Mouse (Mus musculus) lung, postnatal 0 days (tissue): ENCODE results near the gene Garnl3.

Source experiments
- CTCF ChIP-seq: IDR thresholded peaks from 2 replicates; pipeline ENCODE4 v1.5.1; 2016; ENCODE audit warnings: antibody characterized with exemption, mild to moderate bottlenecking
- EP300 ChIP-seq: IDR thresholded peaks from 2 replicates; pipeline ENCODE4 v1.6.1; 2016; ENCODE audit warnings: antibody characterized with exemption, mild to moderate bottlenecking, control low read depth

DNA sequence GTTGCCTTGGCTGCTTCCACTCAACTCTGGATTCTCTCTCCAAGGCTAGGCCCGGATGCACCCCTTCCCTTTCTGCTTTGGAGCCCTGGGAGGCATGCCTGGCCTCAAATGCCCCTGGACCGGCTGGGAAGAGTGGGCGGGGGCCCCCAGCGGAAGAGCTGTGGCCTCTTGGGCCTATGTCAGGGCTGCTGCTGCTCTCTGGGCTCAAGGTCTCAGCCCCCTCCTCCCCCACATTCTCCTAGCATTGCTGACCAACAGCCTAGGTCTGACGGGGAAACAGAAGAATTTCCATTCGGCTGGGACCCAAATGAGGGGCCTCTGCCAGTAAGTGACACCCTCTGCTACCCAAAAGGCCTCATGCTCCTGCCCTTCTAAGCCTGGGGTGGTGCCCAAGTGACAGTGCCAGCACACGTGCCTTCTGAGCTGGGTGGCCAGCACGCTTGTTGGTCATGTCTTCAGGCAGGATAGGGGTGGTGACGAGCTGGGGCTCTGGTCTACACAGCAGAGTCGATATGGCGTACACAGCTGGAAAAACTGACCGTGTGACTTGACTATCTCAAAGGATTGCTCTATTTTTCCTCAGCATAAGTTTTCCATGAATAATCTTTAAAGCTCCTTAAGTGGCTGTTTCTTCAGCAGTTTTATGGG lies 29.0 kb upstream of the Garnl3 start:
- no peak for TF ChIP-seq CTCF
- TF ChIP-seq EP300, result no peak
